ENCODE assay signal across 9 mouse cellular contexts in genomic region chr3:115682328-115683088, GRCm38 (mm10). TPM values are rescaled to one million over a fixed set of nuclear protein-coding genes. Genes with fewer than 3 reads are reported as not detected.
DNase-seq lines count a peak whose midpoint lies in the region; ATAC-seq and TF ChIP-seq lines count a peak whose summit lies in the region.
"Had no signal": no experiment of that assay in that cellular context is flagged by ENCODE, and none has a peak within 500 bp of the region (broad histone marks: within the 10 kb centered on the region; RNA-seq: fewer than 3 reads in every experiment).

No protein-coding gene starts in this region.

- H3K9me3 ChIP-seq in intestine, postnatal 0 days (ENCODE audit: control insufficient read depth), result no peaks in the 10 kb centered on the region

- H3K4me2 ChIP-seq in intestine, postnatal 0 days (replicated peaks; ENCODE audit: low read depth), result no peak overlapping the region

- H3K36me3 ChIP-seq in intestine, postnatal 0 days (ENCODE audit: control insufficient read depth, insufficient read depth), result no peaks in the 10 kb centered on the region

- H3K4me1 ChIP-seq in intestine, postnatal 0 days (replicated peaks; ENCODE audit: control insufficient read depth, insufficient read depth, low read length), result no peaks in the 10 kb centered on the region

- H3K27me3 ChIP-seq in intestine, postnatal 0 days (replicated peaks; ENCODE audit: control insufficient read depth, insufficient read depth, low read length), result no peaks in the 10 kb centered on the region

- peak; percentile 93 for ATAC-seq in CD4-positive, CD25-positive, alpha-beta regulatory T cell, adult 4 months
- ATAC-seq in intestine, postnatal 0 days, result no peak
- ATAC-seq: hindbrain, embryonic 16.5 days had no signal

- 66% methylated on average over 14 of the region's 14 CpGs for WGBS in intestine, postnatal 0 days

- H3K27ac ChIP-seq in intestine, postnatal 0 days (ENCODE audit: low read depth, low read length), result no peak overlapping the region

- H3K4me3 ChIP-seq in intestine, postnatal 0 days (ENCODE audit: low read depth, low read length), result no peak overlapping the region

- DNase-seq in brain, adult 2 months (ENCODE audit: low read depth, low spot score), result peak; percentile 19
- DNase-seq in kidney, postnatal 36 days, result peak; percentile 47 to 62
- DNase-seq in natural killer cell, adult 2 months (ENCODE audit: low spot score in 2 of 2), result peak; percentile 62 to 87
- DNase-seq in urinary bladder, adult 2 months (ENCODE audit: low spot score), result no peak
- no peak for DNase-seq in layer of hippocampus, postnatal 14 days (ENCODE audit: low spot score in 2 of 2)
- no peak for DNase-seq in ovary, postnatal 36 days (ENCODE audit: low spot score)

- H3K9ac ChIP-seq in intestine, postnatal 0 days (ENCODE audit: low read depth, low read length), result no peak overlapping the region

- TF ChIP-seq CTCF in intestine, postnatal 0 days (IDR thresholded peaks at IDR 0.05; ENCODE audit: low read depth), result no peak

RNA-seq across cellular contexts. Expression of gene S1pr1, which starts 32.4 kb away (rescaled TPM):
- polyA plus RNA-seq in CD4-positive, CD25-positive, alpha-beta regulatory T cell, adult 4 months (2017; shearing (Covaris generic)), result 100 to 1,000 TPM; 195 to 238 TPM
- 17.0 and 18.3 TPM in 2 replicates for polyA plus RNA-seq in urinary bladder, adult 2 months (2012; rRNA removed)
- 10 to 100 TPM; 78.1 to 83.8 TPM for total RNA-seq in layer of hippocampus, postnatal 14 days (2021)
- 7.6 and 8.3 TPM in 2 replicates for polyA plus RNA-seq in intestine, postnatal 0 days (2015; fragmentation: Nextera tagmentation; extraction: Ambion mirVana)

Comparison
In these comparisons a context has a peak if more than half of its experiments do, and no peak if none do; other contexts are left out.
1. DNase-seq: peak in brain, adult 2 months (single experiment), kidney, postnatal 36 days (2 of 2) and natural killer cell, adult 2 months (2 of 2); none in urinary bladder, adult 2 months (single experiment), layer of hippocampus, postnatal 14 days (0 of 2) and ovary, postnatal 36 days (single experiment).
2. RNA of gene S1pr1, which starts 32.4 kb away (polyA plus RNA-seq): 195 to 238 TPM in CD4-positive, CD25-positive, alpha-beta regulatory T cell, adult 4 months; 17.0 to 18.3 TPM in urinary bladder, adult 2 months and 7.6 to 8.3 TPM in intestine, postnatal 0 days; every median in the first group is over 10 times any median in the second.